Mouse (Mus musculus): ENCODE data around the gene Tex13c2. TPM values are rescaled to one million over a fixed set of nuclear protein-coding genes. Genes with fewer than 3 reads are reported as not detected.

Gene Tex13c2
- total RNA-seq (2012; rRNA removed): 2.9 and 3.3 TPM in 2 replicates

DNA sequence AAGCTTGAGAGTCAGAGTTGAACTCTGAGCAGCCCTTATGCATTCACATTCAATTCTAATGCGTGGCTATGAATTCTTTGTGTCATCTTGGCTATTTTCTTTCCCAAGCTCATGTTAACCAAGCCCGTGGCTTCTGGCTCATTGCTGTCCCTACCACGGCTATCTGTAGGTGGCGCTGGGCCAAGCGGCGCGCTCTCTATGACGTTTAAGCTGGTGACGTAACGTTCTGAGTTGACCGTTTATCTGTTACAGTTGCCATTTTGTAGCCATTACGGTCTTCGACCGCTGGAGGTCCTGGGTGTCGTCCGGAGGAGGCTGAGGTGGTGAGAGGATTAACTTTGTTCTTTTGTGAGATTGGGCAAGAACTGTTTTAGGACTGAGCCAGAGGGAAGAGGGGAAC lies at the start of gene Tex13c2:
Gene Tex13c2 (plus strand): TSS at position 246 of the 400 bp plus-strand sequence.
- DNase-seq (ENCODE audit: low read depth, low spot score): peak; percentile 17
- no peak within 1 kb of the TSS for H3K27ac ChIP-seq (ENCODE audit: insufficient read depth, low read depth, low read length, poor library complexity, severe bottlenecking)
- no peak within 1 kb of the TSS for H3K9ac ChIP-seq (ENCODE audit: insufficient read depth, low read depth, low read length, poor library complexity, severe bottlenecking)
- TF ChIP-seq ZC3H11A (IDR thresholded peaks at IDR 0.05; ENCODE audit: borderline replicate concordance, low read depth, low read length) (no peak), HCFC1 (IDR thresholded peaks at IDR 0.05; ENCODE audit: borderline replicate concordance, insufficient read depth, low read length) (peak; percentile 43; the same call in 1 of the 2 replicates)
- H3K4me1 ChIP-seq (ENCODE audit: control insufficient read depth in 2 of 2, insufficient read depth in 2 of 2, low read length in 2 of 2, poor library complexity in 1 of 2): no peaks in the 10 kb centered on the region
- H3K36me3 ChIP-seq (ENCODE audit: control insufficient read depth, insufficient read depth, low read length, poor library complexity, severe bottlenecking): no peaks in the 10 kb centered on the region
- no peaks in the 10 kb centered on the region for H3K9me3 ChIP-seq (ENCODE audit: control insufficient read depth, insufficient read depth, low read depth, low read length)
- peak within 1 kb of the TSS in 1 of 2 experiments; percentile 19; a peak in 2 of 4 replicates for H3K4me3 ChIP-seq (ENCODE audit: insufficient read depth in 1 of 2, low read depth in 1 of 2, low read length in 2 of 2, poor library complexity in 1 of 2, severe bottlenecking in 1 of 2)
- in situ Hi-C loops (cut with MboI; ENCODE audit: low sequenced_read_pairs in 2 of 2, unreplicated experiment in 2 of 2): no loop called here

DNA sequence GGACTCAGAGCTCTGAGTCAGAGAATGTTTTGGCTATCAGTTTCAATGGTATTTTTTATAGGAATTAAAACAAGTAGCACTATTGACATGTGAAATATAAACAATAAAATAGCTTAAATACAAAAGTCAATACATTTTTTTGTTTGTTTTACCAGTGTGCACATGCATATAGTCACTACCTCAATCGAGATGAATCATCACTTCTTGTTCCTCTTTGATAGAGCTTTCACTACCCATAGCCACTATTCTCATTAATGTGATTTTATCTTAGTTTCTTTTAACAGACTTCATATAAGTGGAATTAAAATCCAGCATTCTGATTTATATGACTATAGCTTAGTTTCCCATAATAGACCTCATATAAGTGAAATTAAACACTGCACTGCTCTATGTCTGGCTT lies 39.2 kb upstream of the Tex13c2 start:
- Histone ChIP-seq H3K36me3 (ENCODE audit: control insufficient read depth, insufficient read depth, low read length, poor library complexity, severe bottlenecking) (no peaks in the 10 kb centered on the region), H3K27ac (ENCODE audit: insufficient read depth, low read depth, low read length, poor library complexity, severe bottlenecking) (no peak overlapping the region), H3K4me3 (ENCODE audit: insufficient read depth in 1 of 2, low read depth in 1 of 2, low read length in 2 of 2, poor library complexity in 1 of 2, severe bottlenecking in 1 of 2) (no peak overlapping the region), H3K9ac (ENCODE audit: insufficient read depth, low read depth, low read length, poor library complexity, severe bottlenecking) (no peak overlapping the region), H3K9me3 (ENCODE audit: control insufficient read depth, insufficient read depth, low read depth, low read length) (no peaks in the 10 kb centered on the region), H3K4me1 (ENCODE audit: control insufficient read depth in 2 of 2, insufficient read depth in 2 of 2, low read length in 2 of 2, poor library complexity in 1 of 2) (no peaks in the 10 kb centered on the region)
- TF ChIP-seq HCFC1 (IDR thresholded peaks at IDR 0.05; ENCODE audit: borderline replicate concordance, insufficient read depth, low read length) (no peak), ZNF384 (IDR thresholded peaks at IDR 0.05; ENCODE audit: low read depth, low read length) (no peak), CHD2 (IDR thresholded peaks at IDR 0.05; ENCODE audit: low read depth, low read length) (no peak), MAFK (IDR thresholded peaks at IDR 0.05; ENCODE audit: insufficient read depth, low read depth, low read length) (no peak), ZC3H11A (IDR thresholded peaks at IDR 0.05; ENCODE audit: borderline replicate concordance, low read depth, low read length) (no peak)
- in situ Hi-C loops (cut with MboI; ENCODE audit: low sequenced_read_pairs in 2 of 2, unreplicated experiment in 2 of 2): no loop called here
- DNase-seq (ENCODE audit: low read depth, low spot score): no peak

DNA sequence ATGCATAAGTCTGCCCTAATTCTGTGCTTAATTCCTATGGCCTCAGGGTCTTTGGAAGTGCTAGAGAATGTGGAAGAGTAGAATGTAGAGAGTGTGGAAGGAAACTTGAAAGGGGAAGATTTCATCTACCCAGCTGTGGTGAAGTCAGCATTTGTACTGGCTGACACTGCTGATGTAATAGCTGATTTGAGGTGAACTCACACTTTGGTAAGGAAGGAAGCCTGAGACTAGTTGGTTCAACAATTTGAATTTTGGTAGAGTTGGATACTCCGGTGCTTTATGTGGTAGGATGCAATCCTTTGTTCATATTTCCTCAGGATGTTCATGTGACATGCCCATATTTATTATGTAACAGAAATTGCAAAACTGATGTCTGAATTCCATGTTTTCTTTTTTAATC lies 36.5 kb upstream of the Tex13c2 start:
- no peaks in the 10 kb centered on the region for H3K4me1 ChIP-seq (ENCODE audit: control insufficient read depth in 2 of 2, insufficient read depth in 2 of 2, low read length in 2 of 2, poor library complexity in 1 of 2)
- no peak overlapping the region for H3K4me3 ChIP-seq (ENCODE audit: insufficient read depth in 1 of 2, low read depth in 1 of 2, low read length in 2 of 2, poor library complexity in 1 of 2, severe bottlenecking in 1 of 2)
- in situ Hi-C loops (cut with MboI; ENCODE audit: low sequenced_read_pairs in 2 of 2, unreplicated experiment in 2 of 2): no loop called here
- H3K27ac ChIP-seq (ENCODE audit: insufficient read depth, low read depth, low read length, poor library complexity, severe bottlenecking): no peak overlapping the region
- no peaks in the 10 kb centered on the region for H3K9me3 ChIP-seq (ENCODE audit: control insufficient read depth, insufficient read depth, low read depth, low read length)
- no peaks in the 10 kb centered on the region for H3K36me3 ChIP-seq (ENCODE audit: control insufficient read depth, insufficient read depth, low read length, poor library complexity, severe bottlenecking)
- TF ChIP-seq ZC3H11A (IDR thresholded peaks at IDR 0.05; ENCODE audit: borderline replicate concordance, low read depth, low read length): no peak
- no peak for TF ChIP-seq MAFK (IDR thresholded peaks at IDR 0.05; ENCODE audit: insufficient read depth, low read depth, low read length)
- TF ChIP-seq HCFC1 (IDR thresholded peaks at IDR 0.05; ENCODE audit: borderline replicate concordance, insufficient read depth, low read length): no peak
- no peak for TF ChIP-seq CHD2 (IDR thresholded peaks at IDR 0.05; ENCODE audit: low read depth, low read length)
- TF ChIP-seq ZNF384 (IDR thresholded peaks at IDR 0.05; ENCODE audit: low read depth, low read length): no peak
- DNase-seq (ENCODE audit: low read depth, low spot score): no peak
- H3K9ac ChIP-seq (ENCODE audit: insufficient read depth, low read depth, low read length, poor library complexity, severe bottlenecking): no peak overlapping the region

DNA sequence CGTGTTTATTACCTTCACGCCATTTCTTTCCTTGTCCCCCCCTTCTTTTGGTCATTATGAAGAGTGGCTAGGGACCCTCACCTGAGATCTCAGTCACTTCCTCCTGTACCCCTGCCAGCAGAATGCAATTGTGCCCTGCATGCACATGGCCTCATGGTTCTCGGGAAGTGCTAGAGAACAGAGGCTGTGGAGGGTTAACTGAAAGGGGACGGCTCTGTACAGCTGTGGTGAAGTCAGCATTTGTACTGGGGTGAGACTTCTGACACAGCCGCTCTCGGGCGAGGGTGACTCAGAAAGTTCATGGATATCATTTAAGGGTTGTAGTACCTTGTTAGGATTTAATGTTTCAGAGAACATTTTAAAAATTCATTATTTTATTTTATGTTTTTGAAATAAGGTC lies 35.0 kb upstream of the Tex13c2 start:
- Histone ChIP-seq H3K9ac (ENCODE audit: insufficient read depth, low read depth, low read length, poor library complexity, severe bottlenecking) (no peak overlapping the region), H3K4me3 (ENCODE audit: insufficient read depth in 1 of 2, low read depth in 1 of 2, low read length in 2 of 2, poor library complexity in 1 of 2, severe bottlenecking in 1 of 2) (no peak overlapping the region), H3K27ac (ENCODE audit: insufficient read depth, low read depth, low read length, poor library complexity, severe bottlenecking) (no peak overlapping the region), H3K36me3 (ENCODE audit: control insufficient read depth, insufficient read depth, low read length, poor library complexity, severe bottlenecking) (no peaks in the 10 kb centered on the region), H3K9me3 (ENCODE audit: control insufficient read depth, insufficient read depth, low read depth, low read length) (no peaks in the 10 kb centered on the region), H3K4me1 (ENCODE audit: control insufficient read depth in 2 of 2, insufficient read depth in 2 of 2, low read length in 2 of 2, poor library complexity in 1 of 2) (no peaks in the 10 kb centered on the region)
- DNase-seq (ENCODE audit: low read depth, low spot score): no peak
- in situ Hi-C loops (cut with MboI; ENCODE audit: low sequenced_read_pairs in 2 of 2, unreplicated experiment in 2 of 2): no loop called here
- TF ChIP-seq ZNF384 (IDR thresholded peaks at IDR 0.05; ENCODE audit: low read depth, low read length) (no peak), MAFK (IDR thresholded peaks at IDR 0.05; ENCODE audit: insufficient read depth, low read depth, low read length) (no peak), CHD2 (IDR thresholded peaks at IDR 0.05; ENCODE audit: low read depth, low read length) (no peak), ZC3H11A (IDR thresholded peaks at IDR 0.05; ENCODE audit: borderline replicate concordance, low read depth, low read length) (no peak), HCFC1 (IDR thresholded peaks at IDR 0.05; ENCODE audit: borderline replicate concordance, insufficient read depth, low read length) (no peak)

DNA sequence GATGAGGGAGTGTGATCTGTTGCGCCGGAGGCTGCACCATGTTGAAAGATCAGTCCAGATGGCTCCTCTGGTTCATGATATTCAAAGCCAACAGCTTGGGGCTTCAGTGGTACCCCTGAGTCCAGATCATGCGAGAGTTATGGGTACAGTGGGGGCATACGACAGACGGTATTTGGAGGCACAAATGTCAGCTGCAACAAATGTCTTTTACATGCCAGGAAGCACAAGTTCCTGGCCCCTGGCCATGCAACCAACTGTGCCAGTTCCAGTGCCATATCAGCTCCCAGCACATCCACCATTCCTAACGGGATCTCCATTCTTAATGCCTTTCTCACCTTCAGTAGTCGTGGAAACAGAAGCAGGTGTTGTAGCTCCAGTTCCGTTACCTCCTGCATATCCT lies 845 bp downstream of the Tex13c2 start:
- no peaks in the 10 kb centered on the region for H3K4me1 ChIP-seq (ENCODE audit: control insufficient read depth in 2 of 2, insufficient read depth in 2 of 2, low read length in 2 of 2, poor library complexity in 1 of 2)
- H3K9me3 ChIP-seq (ENCODE audit: control insufficient read depth, insufficient read depth, low read depth, low read length): no peaks in the 10 kb centered on the region
- no peak for DNase-seq (ENCODE audit: low read depth, low spot score)
- TF ChIP-seq CHD2 (IDR thresholded peaks at IDR 0.05; ENCODE audit: low read depth, low read length): no peak
- no peak for TF ChIP-seq ZC3H11A (IDR thresholded peaks at IDR 0.05; ENCODE audit: borderline replicate concordance, low read depth, low read length)
- no peak for TF ChIP-seq MAFK (IDR thresholded peaks at IDR 0.05; ENCODE audit: insufficient read depth, low read depth, low read length)
- TF ChIP-seq ZNF384 (IDR thresholded peaks at IDR 0.05; ENCODE audit: low read depth, low read length): no peak
- no peak for TF ChIP-seq HCFC1 (IDR thresholded peaks at IDR 0.05; ENCODE audit: borderline replicate concordance, insufficient read depth, low read length)
- in situ Hi-C loops (cut with MboI; ENCODE audit: low sequenced_read_pairs in 2 of 2, unreplicated experiment in 2 of 2): no loop called here
- no peaks in the 10 kb centered on the region for H3K36me3 ChIP-seq (ENCODE audit: control insufficient read depth, insufficient read depth, low read length, poor library complexity, severe bottlenecking)
- H3K4me3 ChIP-seq (ENCODE audit: insufficient read depth in 1 of 2, low read depth in 1 of 2, low read length in 2 of 2, poor library complexity in 1 of 2, severe bottlenecking in 1 of 2): peak overlapping the region in 1 of 2 experiments; percentile 19; a peak in 1 of 4 replicates
- no peak overlapping the region for H3K27ac ChIP-seq (ENCODE audit: insufficient read depth, low read depth, low read length, poor library complexity, severe bottlenecking)
- H3K9ac ChIP-seq (ENCODE audit: insufficient read depth, low read depth, low read length, poor library complexity, severe bottlenecking): no peak overlapping the region

Measured in ES-E14 (cell line).